Mouse (Mus musculus) spleen, adult 2 months (tissue): ENCODE measurements around the gene Cdh6. TPM values are rescaled to one million over a fixed set of nuclear protein-coding genes. Genes with fewer than 3 reads are reported as not detected.

Experiments
- DNase-seq, 2 experiments: peaks; one replicate each; pipeline versions ENCODE4 v3.0.0 to v3.0.0-alpha.2; 2012 to 2021; ENCODE audit warnings: low spot score in 2 of 2, low read depth in 1 of 2
- H3K27ac ChIP-seq: fragments of 200-500 bp; 2 replicates; pipeline ENCODE4 v1.5.1; 2012; ENCODE audit warnings: low read length, inconsistent platforms; ENCODE audit not compliant: insufficient read depth
- H3K27me3 ChIP-seq: fragments of 200-500 bp; 2 replicates; pipeline ENCODE4 v1.6.1; 2012; ENCODE audit warnings: mild to moderate bottlenecking, moderate library complexity, low read length, inconsistent platforms; ENCODE audit not compliant: control insufficient read depth, insufficient read depth
- H3K36me3 ChIP-seq: fragments of 200-500 bp; 2 replicates; pipeline ENCODE4 v1.6.1; 2012; ENCODE audit warnings: mild to moderate bottlenecking, low read length, inconsistent platforms; ENCODE audit not compliant: control insufficient read depth, insufficient read depth
- H3K4me1 ChIP-seq: fragments of 200-500 bp; 2 replicates; pipeline ENCODE4 v1.6.1; 2011; ENCODE audit warnings: inconsistent platforms; ENCODE audit not compliant: control insufficient read depth, insufficient read depth, insufficient read length
- H3K4me3 ChIP-seq: fragments of 200-500 bp; 2 replicates; pipeline ENCODE4 v1.5.1; 2011; ENCODE audit warnings: mild to moderate bottlenecking, inconsistent platforms; ENCODE audit not compliant: insufficient read depth, insufficient read length; ENCODE audit errors: extremely low read depth
- CTCF ChIP-seq: fragments of 200-500 bp; IDR thresholded peaks from 2 replicates; pipeline ENCODE4 v1.5.1; 2011; ENCODE audit warnings: mild to moderate bottlenecking, inconsistent platforms; ENCODE audit not compliant: insufficient read depth, insufficient read length, insufficient replicate concordance; ENCODE audit errors: extremely low read depth
- POLR2A ChIP-seq: fragments of 200-500 bp; IDR thresholded peaks from 2 replicates; pipeline ENCODE4 v1.6.1; 2011; ENCODE audit warnings: low read depth, low read length, inconsistent platforms
- WGBS: fragments of 180-500 bp; shearing (Covaris S2); methylation state at CpG from one replicate; pipeline ENCODE4 v1.1.7; 2018; 5-methylcytosine and 5-hydroxymethylcytosine counted together
- polyA plus RNA-seq: library from polyadenylated mRNA; depleted of rRNA; stranded (reverse); fragments of >200 nt; gene quantifications from 2 replicates; pipeline ENCODE4 v1.2.3, GENCODE M21; 2012

The Cdh6 gene
- polyA plus RNA-seq, 1 experiment, result 0.08 TPM

- Histone ChIP-seq H3K27ac (no peak overlapping the region), H3K4me1 (no peaks in the 10 kb centered on the region), H3K36me3 (no peaks in the 10 kb centered on the region), H3K4me3 (no peak overlapping the region; the same call in 1 of the 2 replicates), H3K27me3 (no peaks in the 10 kb centered on the region)
- DNase-seq, result no peak
- WGBS, result 45% methylated on average over 20 of the region's 20 CpGs
- TF ChIP-seq CTCF (no peak), POLR2A (no peak)
Observed at GRCm38 (mm10) chr15:13067429-13068212, 105.9 kb downstream of the Cdh6 start.

- H3K27ac ChIP-seq, result no peak overlapping the region
- 60% methylated on average over 9 of the region's 9 CpGs for WGBS
Observed at GRCm38 (mm10) chr15:13066765-13067164, 106.7 kb downstream of the Cdh6 start.

GRCm38 (mm10) chr15:13063633-13064032, 109.8 kb downstream of the Cdh6 start:
- DNase-seq, result no peak
- no peaks in the 10 kb centered on the region for H3K36me3 ChIP-seq
- H3K4me1 ChIP-seq, result no peaks in the 10 kb centered on the region
- H3K27me3 ChIP-seq, result no peaks in the 10 kb centered on the region
- TF ChIP-seq POLR2A (no peak), CTCF (no peak)
- no peak overlapping the region for H3K27ac ChIP-seq
- WGBS, result 94% methylated on average over 13 of the region's 13 CpGs
- no peak overlapping the region for H3K4me3 ChIP-seq

More at GRCm38 (mm10) chr15:13066765-13067164, 106.7 kb downstream of the Cdh6 start:
- TF ChIP-seq POLR2A, result no peak
- no peak for TF ChIP-seq CTCF
- Histone ChIP-seq H3K4me3 (no peak overlapping the region), H3K27me3 (no peaks in the 10 kb centered on the region), H3K36me3 (no peaks in the 10 kb centered on the region), H3K4me1 (no peaks in the 10 kb centered on the region)
- DNase-seq, result no peak

- H3K4me1 ChIP-seq, result no peaks in the 10 kb centered on the region
- H3K4me3 ChIP-seq, result no peak overlapping the region
- no peaks in the 10 kb centered on the region for H3K36me3 ChIP-seq
- no peak for TF ChIP-seq CTCF
- H3K27me3 ChIP-seq, result no peaks in the 10 kb centered on the region
- WGBS, result 83% methylated on average over 5 of the region's 5 CpGs
- DNase-seq, result no peak
- H3K27ac ChIP-seq, result no peak overlapping the region
Observed at GRCm38 (mm10) chr15:13057728-13058127, 115.7 kb downstream of the Cdh6 start.

- no peak overlapping the region for H3K4me3 ChIP-seq
- TF ChIP-seq CTCF (no peak), POLR2A (no peak)
- no peaks in the 10 kb centered on the region for H3K4me1 ChIP-seq
- WGBS, result 91% methylated on average over 10 of the region's 10 CpGs
- no peak for DNase-seq
- no peaks in the 10 kb centered on the region for H3K36me3 ChIP-seq
- H3K27ac ChIP-seq, result no peak overlapping the region
- no peaks in the 10 kb centered on the region for H3K27me3 ChIP-seq
Observed at GRCm38 (mm10) chr15:13057302-13057701, 116.2 kb downstream of the Cdh6 start.

- 82% methylated on average over 7 of the region's 7 CpGs for WGBS
- no peak for DNase-seq
- no peaks in the 10 kb centered on the region for H3K27me3 ChIP-seq
- no peaks in the 10 kb centered on the region for H3K4me1 ChIP-seq
- no peaks in the 10 kb centered on the region for H3K36me3 ChIP-seq
- no peak overlapping the region for H3K4me3 ChIP-seq
- TF ChIP-seq POLR2A (no peak), CTCF (no peak)
- no peak overlapping the region for H3K27ac ChIP-seq
Observed at GRCm38 (mm10) chr15:13047910-13048309, 125.6 kb downstream of the Cdh6 start.

- 48% methylated on average over 16 of the region's 16 CpGs for WGBS
- Histone ChIP-seq H3K4me3 (no peak overlapping the region), H3K27me3 (no peaks in the 10 kb centered on the region), H3K4me1 (no peaks in the 10 kb centered on the region), H3K36me3 (no peaks in the 10 kb centered on the region), H3K27ac (no peak overlapping the region)
- no peak for DNase-seq
- TF ChIP-seq POLR2A (no peak), CTCF (no peak)
Observed at GRCm38 (mm10) chr15:13034436-13034835, 139.0 kb downstream of the Cdh6 start.

- H3K27ac ChIP-seq, result no peak overlapping the region
- H3K4me3 ChIP-seq, result no peak overlapping the region
- no peaks in the 10 kb centered on the region for H3K36me3 ChIP-seq
- TF ChIP-seq CTCF, result no peak
- no peak for TF ChIP-seq POLR2A
- H3K4me1 ChIP-seq, result no peaks in the 10 kb centered on the region
- H3K27me3 ChIP-seq, result no peaks in the 10 kb centered on the region
- WGBS, result 77% methylated on average over 2 of the region's 2 CpGs
- DNase-seq, result no peak
Observed at GRCm38 (mm10) chr15:13030641-13031040, 142.8 kb downstream of the Cdh6 start.
